Mouse (Mus musculus) erythroblast, embryonic 14.5 days (primary cell): ENCODE data around the gene Cdc42ep4.

Experiments
- GATA1 ChIP-seq: IDR thresholded peaks from 2 replicates; pipeline ENCODE4 v1.6.1; 2012; ENCODE audit warnings: low read length, inconsistent platforms, mixed read lengths
- TAL1 ChIP-seq: IDR thresholded peaks from 3 replicates; pipeline ENCODE4 v1.6.1; 2012; ENCODE audit warnings: low read length, inconsistent platforms, mixed read lengths

DNA sequence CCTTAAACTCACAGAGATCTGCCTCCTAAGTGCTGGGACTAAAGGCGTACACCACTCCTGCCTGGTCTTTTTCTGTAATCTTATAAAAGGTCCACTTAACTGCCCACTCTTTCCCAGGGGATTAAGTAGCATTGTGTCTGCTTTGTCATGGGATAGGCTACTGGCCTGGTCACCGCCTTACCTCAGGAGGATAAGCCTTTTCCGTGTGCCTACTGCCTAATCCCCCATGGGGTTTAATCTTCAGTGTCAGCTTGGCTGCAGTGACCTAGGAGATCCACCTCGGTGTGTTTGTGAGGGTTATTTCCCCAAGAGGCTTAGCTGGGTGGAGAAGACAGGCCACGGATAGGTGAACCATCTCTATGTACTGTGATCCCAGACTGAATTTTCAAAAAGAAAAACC, 54.1 kb downstream of the Cdc42ep4 start:
- TF ChIP-seq GATA1 (no peak), TAL1 (no peak)
